Mouse (Mus musculus): ENCODE results near the gene Asrgl1. TPM values are rescaled to one million over a fixed set of nuclear protein-coding genes. Genes with fewer than 3 reads are reported as not detected.
"Not testable (repeated sequence)": the region's sequence is repeated elsewhere in the genome, so short reads cannot be mapped to it uniquely, and the experiment has no call there.

Asrgl1 gene
- total RNA-seq (2021) = 100 to 1,000 TPM; 124 to 126 TPM

DNA sequence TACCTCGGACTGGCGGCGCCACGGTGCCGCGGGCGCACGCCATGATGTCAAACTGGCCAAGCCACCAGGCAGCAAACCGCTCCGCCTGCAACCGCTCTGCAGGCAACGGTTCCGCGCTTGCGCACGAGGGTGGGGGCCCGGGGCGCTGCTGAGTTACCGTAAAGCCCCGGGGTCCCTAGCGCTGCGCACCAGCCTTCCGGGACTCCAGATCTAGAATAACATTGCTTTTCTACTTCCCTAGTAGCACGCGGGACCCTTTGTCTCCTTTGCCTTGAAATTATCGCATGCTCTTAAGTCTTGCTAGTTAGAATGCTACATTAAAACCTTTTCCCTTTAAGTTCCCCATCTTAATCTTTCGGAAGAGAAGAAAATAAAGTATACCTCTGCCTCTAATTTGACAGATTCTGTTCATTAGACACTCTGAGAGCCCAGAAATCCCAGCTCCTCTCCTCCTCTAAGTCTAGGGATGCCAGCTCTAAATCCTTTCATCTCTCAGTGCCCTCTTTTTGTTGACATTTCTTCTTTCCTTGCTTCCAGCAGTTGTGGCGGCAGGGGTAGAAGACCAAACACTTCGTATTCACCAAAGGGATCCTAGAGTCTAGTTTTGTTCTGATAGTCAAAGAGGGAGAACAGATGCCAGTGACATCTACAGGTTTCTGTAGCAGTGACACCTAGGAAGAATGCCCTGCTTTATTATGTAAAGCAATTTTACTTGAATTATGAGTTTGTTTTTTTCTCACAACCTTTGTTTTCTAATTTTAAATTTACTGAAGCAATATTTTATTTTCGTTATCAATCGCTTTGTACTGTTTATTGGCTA is at the start of gene Asrgl1:
Gene Asrgl1 (minus strand): TSS at position 125 of the 820 bp plus-strand sequence.
- intact Hi-C loops (cut with DNase I) = no loop called here
- DNase-seq (ENCODE audit: low spot score in 2 of 2) = peak; percentile 90 to 94

DNA sequence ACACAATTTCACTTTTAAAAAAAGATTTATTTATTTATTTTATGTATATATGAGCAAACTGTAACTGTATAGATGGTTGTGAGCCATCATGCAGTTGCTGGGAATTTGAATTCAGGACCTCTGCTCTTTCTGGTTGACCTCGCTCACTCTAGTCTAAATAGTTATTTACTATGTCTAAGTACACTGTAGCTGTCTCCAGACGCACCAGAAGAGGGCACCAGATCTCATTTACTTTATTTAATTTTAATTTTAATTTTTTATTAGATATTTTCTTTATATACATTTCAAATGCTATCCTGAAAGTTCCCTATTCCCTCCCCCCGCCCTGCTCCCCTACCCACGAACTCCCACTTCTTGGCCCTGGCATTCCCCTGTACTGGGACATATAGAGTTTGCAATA is 10.8 kb upstream of the Asrgl1 start:
- no peak for DNase-seq (ENCODE audit: low spot score in 2 of 2)
- intact Hi-C loops (cut with DNase I) = no loop called here

DNA sequence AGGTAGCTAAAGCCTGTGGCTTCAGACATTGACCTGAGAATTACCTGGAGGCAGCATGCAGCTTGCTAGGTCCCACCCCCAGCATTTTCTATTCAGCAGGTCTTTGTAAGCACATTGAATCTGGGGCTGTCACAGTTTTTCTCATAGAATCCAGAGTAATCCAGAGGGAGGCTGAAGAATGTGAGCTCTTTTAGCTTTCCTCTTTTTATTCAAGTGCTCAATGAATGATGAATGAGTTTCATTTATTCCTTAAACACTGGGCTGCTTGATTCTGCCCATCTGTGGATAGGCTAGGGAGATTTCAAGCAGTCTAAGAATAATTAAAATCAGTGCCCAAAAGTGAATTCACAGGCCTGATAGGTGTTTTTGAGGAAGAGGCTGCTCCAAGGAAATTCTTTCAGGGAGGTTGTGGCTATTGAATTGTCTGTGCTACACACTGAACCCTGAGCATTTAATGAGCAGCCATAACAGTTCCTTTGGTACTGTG is 8.2 kb upstream of the Asrgl1 start:
- intact Hi-C loops (cut with DNase I) = no loop called here
- DNase-seq (ENCODE audit: low spot score in 2 of 2) = peak in 1 of 2 experiments; percentile 53

DNA sequence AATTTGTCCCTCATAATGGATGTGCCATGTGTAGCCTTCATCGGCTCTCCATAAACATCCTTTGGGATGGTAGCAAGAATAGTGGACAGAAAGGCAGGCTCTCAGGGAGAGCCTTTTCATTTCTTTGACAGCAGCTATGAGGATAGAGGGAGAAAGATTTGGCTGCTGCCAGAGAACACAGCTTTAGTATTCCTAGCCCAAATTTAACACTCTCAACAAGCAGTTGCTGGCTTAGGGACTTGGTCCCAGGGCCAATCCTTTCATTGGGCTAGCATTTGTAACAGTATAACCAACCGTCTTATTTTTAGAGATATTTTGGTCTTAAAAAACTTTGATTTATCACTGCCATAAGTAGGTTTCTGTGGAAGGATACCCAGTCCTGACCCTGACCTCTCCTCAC is 7.8 kb upstream of the Asrgl1 start:
- DNase-seq (ENCODE audit: low spot score in 2 of 2) = peak in 1 of 2 experiments; percentile 33
- intact Hi-C loops (cut with DNase I) = no loop called here

DNA sequence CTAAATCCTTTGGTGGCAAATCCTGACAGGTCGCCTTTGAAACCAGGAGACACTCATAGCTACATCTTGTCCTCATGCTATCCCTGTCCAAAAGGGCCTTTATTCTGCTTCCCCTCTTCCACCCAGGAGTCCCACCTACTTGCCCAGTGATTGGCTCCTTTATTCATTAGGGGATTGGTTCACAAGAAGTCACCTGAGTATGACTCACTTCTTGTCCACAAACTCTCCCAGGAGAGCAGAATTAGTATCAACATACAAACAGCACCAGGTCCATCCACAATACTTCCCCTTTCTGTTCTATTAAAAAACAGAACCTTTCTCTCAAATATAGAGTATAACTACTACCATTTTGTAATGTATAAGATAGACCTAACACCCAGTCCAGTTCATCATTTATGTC is 4.9 kb upstream of the Asrgl1 start:
- intact Hi-C loops (cut with DNase I); DNase-seq (ENCODE audit: low spot score in 2 of 2): not testable (repeated sequence)

DNA sequence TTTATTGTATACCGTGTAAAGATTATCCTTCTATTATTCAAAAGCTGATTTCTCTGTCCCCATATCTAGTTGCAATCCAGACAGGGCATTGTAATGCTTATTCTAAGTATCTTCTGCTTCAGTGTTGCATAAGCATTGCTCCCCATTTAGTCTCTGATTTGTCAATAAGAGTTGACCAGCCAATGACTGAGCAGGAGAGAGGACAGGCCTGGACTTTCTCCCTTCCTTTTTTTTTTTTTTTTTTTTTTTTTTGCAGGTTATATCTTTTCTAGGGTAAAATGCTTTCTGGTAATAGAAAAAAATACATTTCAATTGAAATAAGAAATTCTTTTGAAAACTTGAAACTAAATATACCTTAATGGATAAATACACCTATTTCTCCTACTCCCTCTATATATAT is 1.7 kb upstream of the Asrgl1 start:
- intact Hi-C loops (cut with DNase I) = no loop called here
- no peak for DNase-seq (ENCODE audit: low spot score in 2 of 2)

DNA sequence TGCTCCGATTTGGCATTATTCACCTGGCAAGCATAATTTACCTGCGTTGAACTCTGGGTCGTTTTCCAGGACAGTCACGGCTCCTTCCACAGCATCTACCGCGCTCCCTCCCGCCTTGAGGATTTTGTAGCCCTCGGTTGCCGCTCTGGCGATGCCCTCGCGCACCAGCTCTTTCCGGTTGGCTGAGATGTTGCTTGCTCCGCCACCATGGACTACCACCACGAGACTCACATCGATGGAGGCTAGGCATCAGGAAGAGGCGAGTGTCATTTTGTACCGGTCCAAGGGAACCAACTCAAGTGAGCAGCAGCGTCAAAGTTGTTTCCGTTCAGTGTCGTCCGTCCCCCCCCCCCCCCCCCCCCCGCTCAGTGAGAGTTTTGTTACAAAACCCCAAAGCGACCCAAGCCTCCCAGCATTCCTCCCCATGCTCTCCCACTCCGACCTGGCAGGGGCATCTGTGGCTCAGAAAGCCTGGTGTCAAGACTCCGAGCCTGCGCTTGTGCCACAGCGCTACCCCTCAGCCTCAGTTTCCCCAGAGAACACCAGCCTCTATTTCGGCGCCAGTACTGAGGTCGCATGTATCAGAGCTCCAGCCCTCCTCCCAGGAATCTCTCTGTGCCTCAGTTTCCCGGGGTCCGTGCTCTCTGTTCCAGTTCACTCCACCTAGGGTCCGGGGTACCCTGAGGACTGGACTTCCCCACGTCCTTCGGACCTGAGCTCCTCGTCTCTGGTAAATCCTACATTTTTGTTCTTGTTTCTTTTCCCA is 507 bp downstream of the Asrgl1 start:
- intact Hi-C loops (cut with DNase I) = no loop called here
- DNase-seq (ENCODE audit: low spot score in 2 of 2) = peak in 1 of 2 experiments; percentile 30

DNA sequence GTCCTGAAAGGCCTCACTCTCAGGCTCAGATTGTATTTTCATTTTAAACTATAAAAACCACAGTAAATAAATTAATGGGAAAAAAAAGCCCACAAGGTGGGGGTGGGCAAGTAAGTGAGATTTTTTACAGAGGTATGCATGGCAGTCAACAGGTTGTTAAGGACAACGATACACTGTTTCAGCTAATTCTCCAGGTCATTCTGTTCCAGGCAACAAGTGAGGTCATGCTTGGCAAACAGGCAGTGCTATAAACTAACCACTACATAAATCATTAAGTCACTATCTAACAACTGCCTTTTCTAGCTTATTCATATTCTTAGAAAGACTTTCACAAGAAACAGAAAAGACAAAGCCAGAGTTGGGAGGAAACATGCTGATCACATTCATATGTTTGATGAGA is 5.4 kb downstream of the Asrgl1 start:
- no peak for DNase-seq (ENCODE audit: low spot score in 2 of 2)
- intact Hi-C loops (cut with DNase I) = no loop called here

DNA sequence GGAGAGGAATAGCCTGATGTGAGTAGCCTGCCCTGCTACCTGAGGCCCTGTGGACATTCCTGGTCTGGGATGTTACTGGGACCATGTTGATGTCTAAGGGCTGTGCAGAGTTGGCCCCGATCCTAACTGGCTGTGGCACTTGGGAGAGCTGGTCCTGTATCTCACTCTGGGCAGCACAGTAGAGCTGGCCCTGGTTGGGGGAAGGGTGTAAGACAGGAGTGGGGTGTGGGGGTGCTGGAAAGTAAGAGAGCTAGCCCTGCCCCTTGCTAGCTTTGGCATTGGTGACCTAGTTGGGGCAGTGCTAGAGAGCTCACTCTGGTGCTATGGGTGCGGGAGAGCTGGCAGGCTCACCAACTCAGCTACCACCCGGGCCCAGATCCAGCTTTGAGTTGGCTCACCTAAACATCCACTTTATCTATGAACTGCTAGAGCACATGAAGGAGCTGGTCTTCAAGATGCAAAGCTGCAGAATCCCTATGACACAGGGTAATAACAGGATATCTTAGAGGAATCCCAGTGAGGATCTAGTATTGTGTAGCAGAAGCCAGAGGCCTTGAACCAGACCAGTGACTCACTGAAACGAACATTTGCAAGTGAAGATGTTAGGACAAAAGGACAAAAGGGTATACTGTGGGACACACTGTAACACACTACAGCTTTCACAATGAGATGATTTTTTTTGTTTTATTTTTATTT is 6.8 kb downstream of the Asrgl1 start:
- DNase-seq (ENCODE audit: low spot score in 2 of 2) = no peak
- intact Hi-C loops (cut with DNase I) = no loop called here

DNA sequence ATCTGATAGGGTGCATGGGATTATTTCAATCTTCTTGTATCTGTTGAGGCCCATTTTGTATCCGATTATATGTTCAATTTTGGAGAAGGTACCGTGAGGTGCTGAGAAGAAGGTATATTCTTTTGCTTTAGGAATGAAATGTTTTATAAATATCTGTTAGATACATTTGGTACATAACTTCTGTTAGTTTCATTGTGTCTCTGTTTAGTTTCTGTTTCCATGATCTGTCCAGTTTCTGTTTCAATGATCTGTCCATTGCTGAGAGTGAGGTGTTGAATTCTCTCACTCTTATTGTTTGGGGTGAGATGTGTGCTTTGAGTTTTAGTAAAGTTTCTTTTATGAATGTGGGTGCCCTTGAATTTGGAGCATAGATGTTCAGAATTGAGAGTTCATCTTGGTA is 11.4 kb downstream of the Asrgl1 start:
- intact Hi-C loops (cut with DNase I); DNase-seq (ENCODE audit: low spot score in 2 of 2): not testable (repeated sequence)

DNA sequence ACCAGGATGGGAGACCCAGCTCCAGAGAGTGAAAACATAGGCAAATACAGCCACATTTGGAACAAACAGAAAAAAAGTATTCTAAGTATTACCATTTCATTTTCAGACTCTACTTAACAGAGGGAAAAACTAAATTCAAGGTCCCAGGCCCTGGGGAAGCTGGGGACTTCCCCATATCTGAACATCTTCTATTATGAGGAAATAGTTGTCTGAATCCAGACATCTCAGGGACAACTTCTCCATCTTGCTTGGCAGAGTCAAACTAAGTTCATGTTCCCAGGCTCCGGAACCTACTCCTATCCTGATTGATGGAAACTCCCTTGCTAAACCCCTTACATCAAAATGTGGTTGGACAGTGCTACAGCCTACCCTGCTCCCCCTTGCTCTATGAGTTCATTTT is 13.0 kb downstream of the Asrgl1 start:
- intact Hi-C loops (cut with DNase I) = no loop called here
- no peak for DNase-seq (ENCODE audit: low spot score in 2 of 2)

DNA sequence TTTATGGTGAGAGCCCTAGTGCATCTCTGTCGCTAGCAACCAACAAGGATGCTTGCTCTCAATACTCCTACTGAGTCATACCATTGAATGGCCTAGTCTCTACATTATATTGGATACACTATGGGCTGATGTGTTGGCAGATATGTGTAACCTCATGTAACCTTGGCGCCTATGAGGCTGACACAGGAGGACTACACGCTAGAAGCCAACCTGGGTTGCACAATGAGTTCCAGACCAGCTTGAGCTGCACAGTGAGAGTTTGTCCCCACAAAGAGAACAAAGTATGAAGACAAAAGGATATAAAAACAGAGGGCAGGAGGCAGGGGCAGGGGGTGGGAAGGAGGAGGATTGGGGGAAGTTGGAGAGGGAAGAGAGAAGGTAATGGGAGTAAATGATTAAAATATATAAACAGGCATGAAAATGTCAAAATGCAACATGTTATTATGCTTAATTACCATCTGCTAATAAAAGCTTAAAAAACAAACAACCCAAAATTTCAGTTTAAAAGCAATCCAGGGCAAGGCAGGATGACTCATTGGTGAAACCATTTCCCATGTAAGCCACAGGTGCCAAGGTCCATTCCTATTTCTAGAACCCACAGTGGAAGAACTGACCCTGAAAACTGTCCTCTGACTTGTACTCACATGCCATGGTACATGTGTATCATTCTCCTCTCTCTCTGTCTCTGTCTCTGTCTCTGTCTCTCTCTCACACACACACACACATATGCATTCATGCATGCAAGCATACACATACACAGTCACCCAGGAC is 15.6 kb downstream of the Asrgl1 start:
- DNase-seq (ENCODE audit: low spot score in 2 of 2) = no peak
- intact Hi-C loops (cut with DNase I) = no loop called here

DNA sequence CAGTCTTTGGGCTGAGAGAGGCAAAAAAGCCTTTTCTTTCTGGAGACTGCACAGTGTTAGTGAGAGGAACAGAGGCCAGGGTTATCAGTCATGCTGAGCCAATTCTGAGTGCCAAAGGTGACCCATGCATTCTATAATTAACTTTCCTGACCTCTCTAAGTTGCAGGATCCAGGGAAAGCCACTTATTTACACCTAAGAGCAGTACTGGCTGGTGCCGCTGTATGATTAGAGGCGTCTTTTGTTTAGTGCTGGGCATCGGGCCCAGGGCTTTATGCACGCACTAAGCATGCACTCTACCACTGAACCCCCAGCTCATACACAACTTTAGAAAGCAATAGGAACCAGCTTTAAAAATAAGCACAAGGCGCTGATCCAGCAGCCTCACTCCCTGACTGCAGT is 18.2 kb downstream of the Asrgl1 start:
- peak in 1 of 2 experiments; percentile 23 for DNase-seq (ENCODE audit: low spot score in 2 of 2)
- intact Hi-C loops (cut with DNase I) = no loop called here

DNA sequence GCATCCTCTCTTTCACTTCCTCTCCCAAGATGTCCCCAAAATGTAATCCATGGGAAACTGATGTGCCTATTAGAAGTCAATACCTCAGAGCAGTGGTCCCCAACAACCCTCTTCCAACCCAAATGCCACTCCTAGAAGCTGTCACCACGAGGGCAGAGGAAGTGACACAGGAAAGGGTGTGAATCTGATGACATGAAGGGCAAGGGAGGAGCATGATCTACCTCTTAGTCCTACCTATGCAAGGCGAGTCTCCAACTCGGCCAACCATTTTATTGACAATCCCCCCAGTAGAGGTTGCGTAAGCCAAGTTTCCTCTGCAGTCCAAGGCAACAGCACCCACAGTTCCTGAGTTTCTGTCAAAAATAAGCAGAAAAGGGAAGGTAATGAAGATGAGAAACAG is 19.2 kb downstream of the Asrgl1 start:
- intact Hi-C loops (cut with DNase I) = no loop called here
- no peak for DNase-seq (ENCODE audit: low spot score in 2 of 2)

DNA sequence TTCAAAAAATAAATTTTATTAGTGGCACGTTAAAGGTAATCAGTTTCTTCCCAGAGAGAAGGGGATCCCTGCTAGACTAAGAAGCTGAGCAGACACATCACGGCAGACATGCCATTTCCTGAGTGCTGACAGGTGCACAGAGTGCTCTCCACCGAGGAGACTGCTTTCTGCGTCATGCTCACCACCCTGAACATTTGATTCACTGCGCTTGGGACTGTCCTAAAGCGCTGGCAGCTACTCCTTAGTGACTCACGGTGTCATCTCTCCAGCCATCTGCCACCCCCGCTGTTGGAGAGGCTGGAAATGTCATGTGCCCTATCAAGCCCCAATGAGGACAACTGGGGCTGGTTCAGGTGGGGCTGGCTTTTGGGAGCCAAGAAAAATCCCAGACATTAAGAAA is 23.4 kb downstream of the Asrgl1 start:
- intact Hi-C loops (cut with DNase I) = loop anchor here (5.0 kb wide), 4 partner anchors 120 to 270 kb away; no protein-coding TSS in a partner anchor
- peak in 1 of 2 experiments; percentile 22 for DNase-seq (ENCODE audit: low spot score in 2 of 2)

DNA sequence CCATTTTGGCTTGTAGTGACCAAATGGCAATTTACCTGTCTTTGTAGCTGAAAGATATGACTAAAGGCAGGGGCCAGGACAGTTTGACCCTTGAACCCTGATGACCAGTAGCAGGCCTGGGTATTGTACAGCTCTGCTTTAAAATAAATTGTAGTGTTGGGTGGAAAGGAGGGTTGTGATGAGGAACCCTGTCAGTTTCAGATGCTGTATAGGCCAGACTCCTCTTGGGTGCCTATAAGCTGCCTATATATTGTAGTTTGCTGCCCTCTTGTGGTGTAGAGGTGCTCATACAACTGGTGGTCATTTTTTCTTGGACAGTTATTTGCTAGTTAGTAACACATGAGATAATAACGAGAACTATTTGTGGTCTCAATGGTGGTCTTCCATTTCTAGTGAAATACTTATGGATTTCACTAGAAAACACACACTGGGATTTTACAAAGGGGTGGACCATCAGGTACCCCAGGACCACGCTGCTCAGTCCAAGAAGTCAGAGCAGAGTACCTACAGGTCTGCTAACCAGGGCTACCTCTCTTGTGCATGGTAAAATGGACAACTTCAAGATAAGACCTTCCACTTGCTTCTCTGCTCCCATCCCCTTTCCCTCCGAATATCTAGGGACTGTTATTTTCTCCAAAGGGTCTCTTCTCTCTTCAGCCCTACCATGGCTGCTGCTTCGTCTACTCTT is 25.1 kb downstream of the Asrgl1 start:
- intact Hi-C loops (cut with DNase I) = loop anchor here (5.0 kb wide), 4 partner anchors 118 to 268 kb away; no protein-coding TSS in a partner anchor
- DNase-seq (ENCODE audit: low spot score in 2 of 2) = peak; percentile 58 to 76

DNA sequence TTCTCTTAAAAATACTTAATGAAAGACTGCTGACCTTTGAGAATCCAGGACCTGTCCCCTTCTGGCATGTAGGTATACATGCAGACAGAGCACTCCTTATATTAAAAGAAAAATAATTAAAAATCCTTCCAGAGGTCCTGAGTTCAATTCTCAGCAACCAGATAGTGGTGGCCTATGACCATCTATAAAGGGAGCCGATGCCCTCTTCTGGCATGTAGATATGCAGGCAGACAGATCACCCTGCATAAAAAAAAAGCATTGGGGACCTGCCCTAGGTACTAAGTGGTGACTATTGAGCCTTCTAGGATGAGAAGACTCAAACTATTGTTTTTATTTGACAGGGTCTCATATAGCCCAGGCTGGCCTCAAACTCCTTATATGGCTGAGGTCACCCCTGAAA is 26.9 kb downstream of the Asrgl1 start:
- no peak for DNase-seq (ENCODE audit: low spot score in 2 of 2)
- intact Hi-C loops (cut with DNase I) = no loop called here

DNA sequence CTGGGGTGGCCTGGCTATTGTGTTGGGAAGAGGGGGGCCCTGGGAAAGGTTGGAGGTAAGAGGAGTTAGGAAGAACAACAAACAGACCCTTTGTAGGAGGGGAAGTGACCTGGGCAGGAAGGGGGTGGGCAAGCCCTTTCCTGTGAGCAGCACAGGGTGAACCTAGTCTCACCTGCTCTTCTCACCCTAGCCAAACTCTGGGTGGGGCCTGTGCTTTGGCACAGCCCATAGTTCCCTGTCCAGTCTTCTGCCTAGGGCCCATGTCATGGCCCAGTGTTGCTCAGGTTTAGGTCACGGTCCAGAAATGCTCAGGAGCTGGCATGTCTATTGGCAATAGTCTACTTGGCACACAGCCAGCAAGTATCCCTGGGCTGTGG is 28.1 kb downstream of the Asrgl1 start:
- no peak for DNase-seq (ENCODE audit: low spot score in 2 of 2)
- intact Hi-C loops (cut with DNase I) = no loop called here
